Mouse (Mus musculus): ENCODE measurements around the gene Arpp21.
A peak's percentile ranks its signal among the peaks of the same experiment; 100 is the strongest.

The Arpp21 gene

DNA sequence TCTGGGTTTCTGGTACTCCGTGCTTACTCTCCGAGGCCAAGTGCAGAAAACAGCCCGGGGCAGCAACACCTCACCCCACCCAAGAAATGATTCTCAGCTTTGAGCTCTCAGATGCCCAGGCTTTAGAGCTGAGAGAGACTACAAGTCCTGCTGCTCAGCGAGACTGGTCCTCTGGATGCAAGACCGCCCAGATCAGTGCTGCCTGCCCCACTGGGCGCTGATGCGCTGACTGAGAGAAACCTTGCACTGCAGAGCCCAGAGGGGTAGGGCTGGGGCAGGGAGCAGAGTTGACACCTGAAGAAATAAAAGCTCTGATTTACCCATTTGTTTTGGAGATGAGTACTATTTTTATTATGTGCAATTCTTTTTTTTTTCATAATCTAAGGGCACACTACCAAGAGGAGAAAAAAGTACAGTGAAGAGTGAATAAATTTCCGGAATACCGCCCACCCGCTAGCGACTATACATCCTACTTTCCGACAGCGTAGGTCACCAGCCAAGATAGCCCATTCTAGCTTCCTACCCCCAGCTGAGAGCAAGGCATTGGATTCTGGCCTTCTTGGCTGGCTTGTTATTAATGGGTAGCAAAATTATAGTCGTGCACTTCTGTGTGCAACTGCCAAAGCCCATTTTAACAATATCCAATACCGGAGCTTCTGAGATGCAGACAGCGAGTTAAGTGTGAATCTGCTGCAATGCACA is at the start of gene Arpp21:
Gene Arpp21 (minus strand): TSS at position 243 of the 702 bp plus-strand sequence.
- no peak for DNase-seq (ENCODE audit: low spot score in 2 of 2)

DNA sequence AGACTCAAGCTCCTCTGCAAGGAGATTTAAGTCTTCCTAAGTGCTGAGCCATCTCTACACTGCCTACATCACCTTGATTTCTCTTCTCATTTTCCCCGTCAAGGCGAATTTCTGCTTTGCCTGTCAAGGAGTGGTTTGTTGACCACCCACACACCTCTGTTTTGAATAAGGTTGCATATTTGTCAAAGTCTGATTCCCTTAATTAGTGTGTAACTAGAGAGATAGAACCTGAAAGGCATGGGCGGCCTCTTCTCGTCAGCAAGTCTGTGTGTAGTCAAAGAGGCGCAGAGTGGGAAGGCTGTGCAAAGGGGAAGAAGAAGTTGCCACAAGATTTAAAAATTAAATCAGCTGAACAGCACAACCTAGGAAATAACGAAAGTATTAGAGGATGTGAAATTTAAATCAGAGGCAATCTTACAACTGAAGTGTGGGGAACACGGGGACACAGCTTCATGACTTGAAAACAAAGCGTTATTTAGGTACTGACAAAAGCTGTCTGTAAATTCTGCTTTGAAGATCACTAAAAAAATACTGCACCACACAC is 36.8 kb upstream of the Arpp21 start:
- no peak for DNase-seq (ENCODE audit: low spot score in 2 of 2)

DNA sequence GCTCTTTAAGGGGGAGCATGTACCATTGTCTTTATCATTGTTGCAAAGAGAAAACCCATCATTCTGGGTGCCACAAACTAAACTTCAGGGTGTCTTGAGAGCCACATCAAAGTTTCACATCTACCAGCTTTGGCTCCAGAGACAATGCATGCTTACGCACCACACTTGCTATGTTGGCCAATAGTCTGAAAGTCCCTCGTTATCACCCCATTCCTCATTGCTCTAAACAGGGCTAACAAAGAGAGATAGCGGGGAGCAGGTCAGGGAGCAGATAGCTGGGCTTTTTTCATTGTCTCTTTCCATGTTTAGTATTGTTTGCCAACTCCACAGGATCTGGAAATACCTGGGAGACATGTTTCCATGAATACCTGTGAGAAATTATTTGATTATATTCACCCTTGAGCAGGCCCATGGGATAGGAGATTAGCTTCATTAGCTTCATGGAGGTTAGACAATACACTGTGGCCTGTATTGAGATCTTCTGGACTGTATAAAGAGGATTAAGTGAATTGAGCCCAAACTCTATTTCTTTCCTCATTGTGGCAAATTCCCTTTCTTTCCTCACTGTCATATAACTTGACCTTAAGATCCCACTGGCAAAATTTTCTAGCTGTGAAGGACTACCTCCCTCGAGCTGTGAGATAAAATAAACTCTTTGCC is 29.4 kb upstream of the Arpp21 start:
- no peak for DNase-seq (ENCODE audit: low spot score in 2 of 2)

DNA sequence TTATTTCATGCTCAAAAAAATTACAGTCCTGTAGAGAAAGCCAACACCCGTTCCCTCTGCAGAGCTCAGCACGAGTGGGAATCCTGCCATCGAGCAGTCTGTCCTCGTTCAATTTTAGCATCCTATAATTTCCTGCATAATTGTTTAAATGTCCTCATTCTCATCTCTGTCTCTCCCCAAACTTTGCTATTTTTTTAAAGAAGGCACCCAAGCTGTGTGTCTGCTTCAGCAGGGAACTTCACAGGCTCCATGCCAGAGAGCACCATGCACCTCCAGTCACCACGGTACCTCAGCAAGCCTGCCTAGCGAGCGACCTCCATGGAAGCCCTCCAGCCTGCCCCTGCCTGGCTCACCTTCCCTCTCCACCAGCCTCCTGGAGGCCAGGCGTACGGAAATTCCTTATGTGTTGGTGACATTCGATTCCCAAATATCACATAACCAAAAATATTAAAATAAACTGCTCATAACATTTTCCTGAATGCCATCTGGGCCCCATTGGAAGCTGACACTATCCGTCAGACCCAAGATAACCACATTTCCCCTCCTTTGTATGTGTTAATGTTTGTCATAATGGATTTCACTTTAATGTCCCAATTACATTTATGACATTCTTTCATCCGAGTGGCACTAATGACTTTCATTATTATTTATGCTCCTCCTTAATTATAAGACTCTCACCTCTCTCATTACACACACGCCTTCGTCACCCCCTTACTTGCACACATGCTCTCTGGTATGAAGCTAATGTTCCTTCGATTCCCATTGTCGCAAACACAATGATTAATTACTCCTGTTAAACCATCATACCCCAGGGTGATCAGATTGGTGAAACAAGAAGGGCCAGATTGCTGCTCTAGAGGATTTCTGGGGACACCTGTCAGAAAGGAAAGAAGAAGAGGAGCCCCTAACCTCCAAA is 26.5 kb upstream of the Arpp21 start:
- DNase-seq (ENCODE audit: low spot score in 2 of 2): no peak

DNA sequence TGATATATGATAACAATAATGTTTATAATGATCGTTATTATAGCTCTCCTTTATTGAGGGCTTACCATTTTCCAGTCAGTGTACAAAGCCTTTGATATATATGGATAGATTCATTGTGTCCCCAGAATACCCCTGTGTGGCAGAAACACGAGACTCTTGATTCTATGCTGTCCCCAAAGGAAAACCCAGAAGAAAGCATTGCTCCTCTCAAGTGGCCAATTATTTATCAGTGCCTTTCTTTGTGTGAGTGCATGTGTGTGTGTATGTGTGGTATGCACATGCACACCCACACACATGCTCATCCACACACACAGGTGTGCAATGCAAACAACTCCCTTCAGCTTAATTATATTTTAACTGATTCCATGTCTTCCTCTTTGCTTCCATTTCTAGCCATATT is 25.8 kb upstream of the Arpp21 start:
- DNase-seq (ENCODE audit: low spot score in 2 of 2): no peak

- DNase-seq (ENCODE audit: low spot score in 2 of 2): no peak
These were observed 25.0 kb upstream of the Arpp21 start for GRCm38 (mm10) chr9:112260696-112261095.

DNA sequence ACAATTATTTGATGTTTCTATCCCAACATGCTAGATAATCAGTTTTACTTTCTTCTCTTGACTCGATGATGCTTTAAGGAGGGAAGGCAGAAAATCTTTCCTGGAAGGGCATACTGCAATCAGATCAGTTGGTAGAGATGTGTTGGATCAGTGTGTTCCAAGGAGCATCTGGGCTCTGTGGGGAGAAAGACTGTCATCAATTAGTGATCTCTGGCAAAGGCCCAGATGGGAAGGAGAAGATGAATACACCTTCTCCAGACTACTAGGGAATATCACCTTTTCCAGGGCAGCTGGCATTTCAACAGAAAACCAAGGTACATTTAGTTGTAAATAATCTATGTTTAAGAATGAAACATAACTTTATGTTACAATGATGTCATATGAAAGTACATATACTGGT is 22.8 kb upstream of the Arpp21 start:
- no peak for DNase-seq (ENCODE audit: low spot score in 2 of 2)

DNA sequence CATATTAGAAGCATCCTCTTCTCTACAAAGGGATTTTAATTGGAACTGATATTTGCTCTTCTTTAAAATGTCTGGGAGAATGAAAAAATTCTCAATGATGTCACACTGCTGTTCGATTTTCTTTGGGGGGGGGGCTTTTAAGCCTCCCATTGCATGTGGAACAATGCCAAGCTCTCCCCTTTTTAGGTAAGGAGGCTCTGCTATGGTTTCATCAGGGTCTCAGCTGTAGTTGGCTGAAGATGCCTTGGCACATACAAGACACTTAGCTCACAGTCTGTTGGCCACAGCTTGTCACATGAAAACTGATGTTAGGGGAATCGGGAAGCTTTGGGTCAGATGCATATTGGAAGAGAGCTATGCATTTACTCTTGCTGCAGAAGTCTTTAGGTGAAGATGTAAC is 20.2 kb upstream of the Arpp21 start:
- no peak for DNase-seq (ENCODE audit: low spot score in 2 of 2)

- no peak for DNase-seq (ENCODE audit: low spot score in 2 of 2)
These were observed 18.0 kb upstream of the Arpp21 start for GRCm38 (mm10) chr9:112253730-112254129.

- no peak for DNase-seq (ENCODE audit: low spot score in 2 of 2)
These were observed 16.1 kb upstream of the Arpp21 start for GRCm38 (mm10) chr9:112251857-112252256.

GRCm38 (mm10) chr9:112251339-112251738 is 15.6 kb upstream of the Arpp21 start:
- DNase-seq (ENCODE audit: low spot score in 2 of 2): no peak

GRCm38 (mm10) chr9:112249753-112250152 is 14.0 kb upstream of the Arpp21 start:
- DNase-seq (ENCODE audit: low spot score in 2 of 2): no peak

- no peak for DNase-seq (ENCODE audit: low spot score in 2 of 2)
These were observed 11.4 kb upstream of the Arpp21 start for GRCm38 (mm10) chr9:112247183-112247582.

DNA sequence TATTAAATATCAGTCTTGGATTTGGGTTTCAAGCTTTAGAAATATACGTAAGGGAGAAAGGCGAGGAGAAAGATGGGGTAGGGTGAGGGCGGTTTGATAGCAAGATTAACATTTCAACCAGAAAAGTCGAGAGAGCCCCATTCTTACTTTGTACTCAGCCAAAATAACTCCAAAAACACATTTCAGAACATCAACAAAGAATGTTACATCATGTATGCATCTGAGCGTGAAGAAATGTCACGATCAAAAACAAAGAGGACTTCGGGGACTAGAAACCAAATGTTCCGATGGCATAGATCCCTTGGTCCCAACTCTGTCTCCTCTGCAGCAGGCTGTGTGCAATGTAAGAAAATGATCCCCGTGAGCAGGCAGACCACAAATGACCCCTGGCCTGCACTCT is 2.4 kb upstream of the Arpp21 start:
- no peak for DNase-seq (ENCODE audit: low spot score in 2 of 2)

- no peak for DNase-seq (ENCODE audit: low spot score in 2 of 2)
These were observed 813 bp upstream of the Arpp21 start for GRCm38 (mm10) chr9:112236551-112236950.

DNA sequence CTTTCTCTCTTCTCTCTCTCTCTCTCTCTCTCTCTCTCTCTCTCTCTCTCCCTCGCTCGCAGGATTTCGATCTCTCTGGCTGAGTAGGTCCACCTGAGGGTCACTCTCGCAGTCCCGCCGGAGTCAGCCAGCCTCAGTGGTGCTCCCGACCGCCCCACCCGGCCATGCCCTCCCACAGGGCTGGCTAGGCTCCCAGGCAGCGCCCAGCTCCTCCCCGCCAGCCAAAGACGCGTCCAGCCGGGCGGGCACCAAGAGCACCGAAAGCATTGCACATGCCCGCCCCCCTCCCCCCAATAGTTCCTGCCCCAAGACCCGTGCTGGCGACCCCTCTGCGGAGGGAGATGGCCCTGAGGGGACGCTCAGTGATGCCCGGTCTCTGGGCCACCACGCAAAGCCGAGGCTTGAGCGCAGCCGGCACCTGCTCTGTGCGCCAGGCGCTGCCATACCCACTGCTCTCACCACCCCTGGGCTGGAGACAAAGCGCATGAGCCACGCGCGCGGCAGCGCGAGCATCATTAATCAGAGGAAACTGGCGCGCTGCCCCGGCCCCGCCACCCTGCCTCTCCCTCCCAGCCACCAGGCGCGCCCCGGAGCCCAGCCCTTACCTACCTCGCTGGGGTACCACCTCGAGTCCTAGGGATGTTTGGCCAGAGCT is 570 bp downstream of the Arpp21 start:
- peak in 1 of 2 experiments; percentile 1 for DNase-seq (ENCODE audit: low spot score in 2 of 2)

- no peak for DNase-seq (ENCODE audit: low spot score in 2 of 2)
These were observed 1.2 kb downstream of the Arpp21 start for GRCm38 (mm10) chr9:112234505-112235024.

- DNase-seq (ENCODE audit: low spot score in 2 of 2): no peak
These were observed 1.8 kb downstream of the Arpp21 start for GRCm38 (mm10) chr9:112233822-112234504.

DNA sequence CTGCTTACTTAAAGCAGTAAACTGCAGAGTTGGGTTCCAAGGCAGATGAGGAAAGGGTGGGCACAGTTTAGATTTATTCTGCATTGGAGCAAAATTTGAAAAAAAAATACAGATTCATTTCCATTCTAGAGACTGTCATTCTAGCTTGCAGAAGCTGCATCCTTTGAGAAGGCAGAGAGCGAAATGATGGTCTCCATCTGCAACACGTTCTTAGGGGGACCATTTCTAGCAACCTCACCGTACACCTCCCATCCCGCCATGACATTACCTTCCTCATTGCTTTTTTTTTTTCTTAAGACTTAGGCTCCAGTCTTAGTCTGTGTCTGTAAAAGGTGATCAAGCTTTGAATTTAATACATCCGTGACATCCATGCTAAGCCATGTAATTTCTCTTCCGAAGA is 2.4 kb downstream of the Arpp21 start:
- DNase-seq (ENCODE audit: low spot score in 2 of 2): no peak

DNA sequence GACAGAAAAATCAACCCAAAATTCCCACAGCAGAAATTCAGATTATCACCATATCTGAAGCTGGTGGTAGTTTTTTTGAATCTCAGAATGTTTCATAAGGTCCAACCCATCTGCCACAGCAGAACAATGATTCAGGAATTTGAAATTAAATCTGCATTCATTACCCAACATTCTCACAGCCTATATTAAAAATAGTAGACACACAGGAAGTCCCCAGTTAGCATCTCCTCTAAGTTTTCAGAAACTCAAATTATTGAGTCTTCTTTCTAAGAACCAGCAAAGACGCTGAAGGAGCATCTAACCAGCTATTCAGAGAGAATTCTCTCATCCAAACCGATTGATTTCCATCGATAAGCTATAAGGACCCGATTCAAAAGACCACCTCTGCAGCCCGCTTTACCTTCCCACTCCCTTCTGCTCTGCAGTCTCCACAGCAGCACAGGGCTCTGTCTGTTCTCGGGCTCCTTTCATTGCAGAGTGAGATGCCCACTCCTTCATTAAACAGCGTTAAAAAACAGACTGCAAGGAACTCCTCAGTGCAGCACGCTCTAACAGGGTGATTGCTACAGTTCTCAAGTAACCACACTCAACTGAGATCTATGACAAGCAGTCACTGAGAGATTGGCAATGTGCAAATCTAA is 3.7 kb downstream of the Arpp21 start:
- DNase-seq (ENCODE audit: low spot score in 2 of 2): no peak
